Mouse (Mus musculus) c-Kit-positive CD71-negative TER-119-negative erythroid progenitor cells, embryonic 14.5 days (primary cell): ENCODE measurements around the gene Yif1a.
"Not testable (repeated sequence)": the region's sequence is repeated elsewhere in the genome, so short reads cannot be mapped to it uniquely, and the experiment has no call there.

Source experiments
- DNase-seq: peaks from one replicate; pipeline ENCODE4 v3.0.0-alpha.2; 2013; ENCODE audit warnings: low read depth

The Yif1a gene

GRCm38 (mm10) chr19:5085145-5085863, 3.0 kb upstream of the Yif1a start, which contains the start of gene Tmem151a:
TSS of gene Tmem151a (minus strand) at chr19:5085531.
- no peak for DNase-seq

GRCm38 (mm10) chr19:5086533-5086932, 1.8 kb upstream of the Yif1a start:
- DNase-seq: not testable (repeated sequence)

GRCm38 (mm10) chr19:5089324-5089723, 986 bp downstream of the Yif1a start:
- no peak for DNase-seq

GRCm38 (mm10) chr19:5092083-5092482, 3.7 kb downstream of the Yif1a start:
- DNase-seq: no peak

GRCm38 (mm10) chr19:5093481-5094242, 5.3 kb downstream of the Yif1a start:
- no peak for DNase-seq

GRCm38 (mm10) chr19:5094243-5094632, 5.9 kb downstream of the Yif1a start:
- peak; percentile 90 for DNase-seq

GRCm38 (mm10) chr19:5094746-5095417, 6.5 kb downstream of the Yif1a start:
- no peak for DNase-seq

GRCm38 (mm10) chr19:5095887-5096474, 7.6 kb downstream of the Yif1a start:
- no peak for DNase-seq

GRCm38 (mm10) chr19:5097521-5098362, 9.4 kb downstream of the Yif1a start:
- DNase-seq: no peak

GRCm38 (mm10) chr19:5098363-5099143, 10.2 kb downstream of the Yif1a start, which contains the start of gene Cnih2:
TSS of gene Cnih2 (minus strand) at chr19:5098521.
- DNase-seq: no peak

GRCm38 (mm10) chr19:5106074-5106473, 17.7 kb downstream of the Yif1a start:
- no peak for DNase-seq

GRCm38 (mm10) chr19:5106731-5107191, 18.4 kb downstream of the Yif1a start, which contains the start of gene Rab1b:
TSS of gene Rab1b (minus strand) at chr19:5107072.
- DNase-seq: peak; percentile 96

- DNase-seq: no peak
These were observed 19.4 kb downstream of the Yif1a start for GRCm38 (mm10) chr19:5107556-5108270.

GRCm38 (mm10) chr19:5108271-5108575, 19.9 kb downstream of the Yif1a start:
- no peak for DNase-seq

GRCm38 (mm10) chr19:5108702-5109101, 20.4 kb downstream of the Yif1a start:
- DNase-seq: no peak

GRCm38 (mm10) chr19:5109659-5110453, 21.5 kb downstream of the Yif1a start:
- DNase-seq: no peak

GRCm38 (mm10) chr19:5113783-5114182, 25.4 kb downstream of the Yif1a start:
- DNase-seq: no peak

GRCm38 (mm10) chr19:5117494-5118383, 29.4 kb downstream of the Yif1a start:
- DNase-seq: peak; percentile 74
